Mouse (Mus musculus) ES-E14 (cell line): Measurements from ENCODE around the gene Tm9sf4. TPM values are rescaled to one million over a fixed set of nuclear protein-coding genes. Genes with fewer than 3 reads are reported as not detected.

Experiments used
- DNase-seq: peaks from one replicate; pipeline ENCODE4 v3.0.0-alpha.2; 2013; ENCODE audit warnings: low read depth, low spot score
- H3K27ac ChIP-seq: 2 replicates; pipeline ENCODE4 v1.5.1; 2012; ENCODE audit warnings: low read depth, mild to moderate bottlenecking, low read length, moderate library complexity, mixed read lengths; ENCODE audit not compliant: poor library complexity, insufficient read depth, severe bottlenecking
- H3K36me3 ChIP-seq: 2 replicates; pipeline ENCODE4 v1.6.1; 2012; ENCODE audit warnings: mild to moderate bottlenecking, low read length, moderate library complexity, mixed read lengths; ENCODE audit not compliant: control insufficient read depth, poor library complexity, insufficient read depth, severe bottlenecking
- H3K4me1 ChIP-seq, 2 experiments: fragments of 150-350 bp in 1 of 2; sonication (generic) in 1 of 2; 2 replicates each; pipeline ENCODE4 v1.6.1; 2012; ENCODE audit warnings: low read length in 2 of 2, mild to moderate bottlenecking in 1 of 2, mixed read lengths in 1 of 2; ENCODE audit not compliant: control insufficient read depth in 2 of 2, insufficient read depth in 2 of 2, poor library complexity in 1 of 2
- H3K4me3 ChIP-seq, 2 experiments: fragments of 150-350 bp in 1 of 2; sonication (generic) in 1 of 2; 2 replicates each; pipeline ENCODE4 v1.5.1; 2012; ENCODE audit warnings: low read length in 2 of 2, low read depth in 1 of 2, mild to moderate bottlenecking in 1 of 2, mixed read lengths in 1 of 2; ENCODE audit not compliant: insufficient read depth in 1 of 2, poor library complexity in 1 of 2, severe bottlenecking in 1 of 2
- H3K9ac ChIP-seq: 2 replicates; pipeline ENCODE4 v1.6.1; 2012; ENCODE audit warnings: low read depth, mild to moderate bottlenecking, low read length, mixed read lengths; ENCODE audit not compliant: poor library complexity, insufficient read depth, severe bottlenecking
- H3K9me3 ChIP-seq: fragments of 150-350 bp; sonication (generic); 2 replicates; pipeline ENCODE4 v1.6.1; 2012; ENCODE audit warnings: low read depth, mild to moderate bottlenecking, low read length; ENCODE audit not compliant: control insufficient read depth, insufficient read depth
- CHD2 ChIP-seq: IDR thresholded peaks from 2 replicates; pipeline ENCODE4 v1.6.1; 2014; ENCODE audit warnings: mild to moderate bottlenecking, low read depth, low read length, inconsistent platforms
- HCFC1 ChIP-seq: IDR thresholded peaks from 2 replicates; pipeline ENCODE4 v1.6.1; 2012; ENCODE audit warnings: low read length, inconsistent platforms, borderline replicate concordance; ENCODE audit not compliant: insufficient read depth
- MAFK ChIP-seq: IDR thresholded peaks from 2 replicates; pipeline ENCODE4 v1.6.1; 2014; ENCODE audit warnings: mild to moderate bottlenecking, low read depth, low read length, inconsistent platforms; ENCODE audit not compliant: insufficient read depth
- ZC3H11A ChIP-seq: IDR thresholded peaks from 2 replicates; pipeline ENCODE4 v1.6.1; 2012; ENCODE audit warnings: low read depth, mild to moderate bottlenecking, inconsistent platforms, low read length, borderline replicate concordance
- ZNF384 ChIP-seq: IDR thresholded peaks from 2 replicates; pipeline ENCODE4 v1.6.1; 2012; ENCODE audit warnings: low read depth, low read length, inconsistent platforms
- in situ Hi-C, 2 experiments: fragments of 600-800 bp; cut with MboI; formaldehyde crosslinking; loops; one replicate each; pipeline ENCODE4 v1.15.1; 2025; ENCODE audit warnings: low sequenced_read_pairs in 2 of 2, inconsistent platforms in 1 of 2; ENCODE audit not compliant: unreplicated experiment in 2 of 2
- total RNA-seq: library from RNA; depleted of rRNA; stranded (reverse); fragments of 300-350 nt; gene quantifications from 2 replicates; pipeline ENCODE4 v1.2.3, GENCODE M21; 2012; rRNA removed

The Tm9sf4 gene
- 62.8 and 108 TPM in 2 replicates for total RNA-seq

DNA sequence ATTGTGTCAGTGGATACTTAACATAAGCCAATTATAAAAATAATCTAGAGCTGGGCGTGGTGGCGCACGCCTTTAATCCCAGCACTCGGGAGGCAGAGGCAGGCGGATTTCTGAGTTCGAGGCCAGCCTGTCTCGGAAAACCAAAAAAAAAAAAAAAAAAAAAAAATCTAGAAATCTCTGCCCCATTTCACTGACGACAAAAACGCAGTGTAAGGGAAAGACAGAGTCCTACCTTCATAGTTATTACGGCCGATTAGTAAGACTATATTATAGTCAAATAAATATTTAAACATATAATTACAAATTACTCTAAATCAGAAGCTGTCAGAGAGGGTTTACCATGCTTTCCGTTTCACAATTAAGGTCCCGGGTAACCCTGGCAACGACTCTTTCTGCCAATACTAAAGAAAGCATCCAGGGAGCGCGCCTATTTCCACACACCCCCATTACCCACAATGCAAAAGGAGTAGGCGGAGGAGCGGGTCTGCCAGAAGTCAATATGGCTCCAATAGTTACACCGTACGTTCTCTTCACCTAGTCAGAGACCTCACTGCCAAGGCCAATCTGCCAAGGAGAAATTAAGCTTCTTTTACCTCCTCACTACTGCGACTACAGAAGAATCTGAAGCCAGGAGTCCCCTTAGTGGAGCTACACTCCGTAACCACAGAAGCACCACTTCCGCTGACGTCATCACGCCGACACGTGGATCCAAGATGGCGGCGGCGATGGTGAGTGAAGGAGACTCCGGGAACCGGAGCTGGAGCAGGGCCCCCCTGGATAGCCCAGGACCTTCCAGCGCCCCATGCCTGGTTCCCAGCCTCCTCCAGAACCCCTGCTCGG lies at the start of gene Tm9sf4:
Gene Tm9sf4 (plus strand): TSS at position 460 of the 840 bp plus-strand sequence.
- TF ChIP-seq CHD2 (no peak), ZNF384 (peak; percentile 70; the same call in 1 of the 2 replicates), MAFK (no peak; the same call in 1 of the 2 replicates), ZC3H11A (no peak), HCFC1 (peak; percentile 89)
- H3K27ac ChIP-seq: peak within 1 kb of the TSS; percentile 82
- H3K9ac ChIP-seq: peak within 1 kb of the TSS; percentile 96
- peak within 1 kb of the TSS; percentile 79 to 88 for H3K4me3 ChIP-seq
- in situ Hi-C loops: no loop called here
- no peaks in the 10 kb centered on the region for H3K9me3 ChIP-seq
- peak; percentile 86 for DNase-seq
- H3K4me1 ChIP-seq: no peaks in the 10 kb centered on the region
- H3K36me3 ChIP-seq: peaks cover 5% of the 10 kb centered on the region; the same call in 1 of the 2 replicates

- H3K9me3 ChIP-seq: no peaks in the 10 kb centered on the region
- in situ Hi-C loops: no loop called here
- H3K27ac ChIP-seq: no peak overlapping the region
- H3K4me1 ChIP-seq: no peaks in the 10 kb centered on the region
- H3K4me3 ChIP-seq: no peak overlapping the region
- TF ChIP-seq MAFK (no peak), CHD2 (no peak), HCFC1 (no peak), ZC3H11A (no peak), ZNF384 (no peak)
- DNase-seq: no peak
- no peak overlapping the region for H3K9ac ChIP-seq
- peaks cover 4% of the 10 kb centered on the region; the same call in 1 of the 2 replicates for H3K36me3 ChIP-seq
These were observed 45.4 kb upstream of the Tm9sf4 start for GRCm38 (mm10) chr2:153115679-153116081.

GRCm38 (mm10) chr2:153117051-153117486 lies 44.0 kb upstream of the Tm9sf4 start:
- H3K9me3 ChIP-seq: no peaks in the 10 kb centered on the region
- peaks cover 4% of the 10 kb centered on the region; the same call in 1 of the 2 replicates for H3K36me3 ChIP-seq
- no peak overlapping the region for H3K27ac ChIP-seq
- in situ Hi-C loops: no loop called here
- no peak overlapping the region for H3K9ac ChIP-seq
- TF ChIP-seq HCFC1 (no peak), CHD2 (no peak), ZC3H11A (no peak), ZNF384 (no peak), MAFK (no peak)
- H3K4me1 ChIP-seq: no peaks in the 10 kb centered on the region
- no peak overlapping the region for H3K4me3 ChIP-seq
- DNase-seq: no peak

DNA sequence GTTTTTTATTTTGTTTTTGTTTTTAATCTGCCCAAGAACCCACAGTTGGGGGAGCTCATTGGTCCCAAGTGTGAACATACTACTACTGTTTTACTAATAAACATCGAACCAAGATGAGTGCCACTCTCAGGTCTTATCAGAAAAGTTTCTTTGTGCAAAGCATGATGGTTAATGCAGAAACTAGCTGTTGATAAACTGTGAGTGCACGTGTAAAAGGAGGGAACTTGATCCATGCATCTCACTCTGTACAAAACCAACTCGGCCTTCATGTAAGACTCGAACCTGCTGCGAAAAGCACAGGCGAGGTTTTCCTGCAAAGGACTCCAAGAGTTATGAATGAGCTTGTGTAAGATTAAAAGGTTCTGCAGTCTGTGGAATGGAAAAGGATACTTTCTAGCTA lies 41.6 kb upstream of the Tm9sf4 start:
- Histone ChIP-seq H3K4me3 (no peak overlapping the region), H3K27ac (no peak overlapping the region), H3K36me3 (peaks cover 4% of the 10 kb centered on the region; the same call in 1 of the 2 replicates), H3K9ac (no peak overlapping the region), H3K9me3 (no peaks in the 10 kb centered on the region), H3K4me1 (no peaks in the 10 kb centered on the region)
- TF ChIP-seq CHD2: no peak
- no peak for TF ChIP-seq MAFK
- TF ChIP-seq ZC3H11A: no peak
- TF ChIP-seq HCFC1: no peak
- no peak for TF ChIP-seq ZNF384
- in situ Hi-C loops: no loop called here
- no peak for DNase-seq
